Mouse (Mus musculus): ENCODE results near the gene Ano2.

GRCm38 (mm10) chr6:126018411-126018810 lies 328.2 kb downstream of the Ano2 start:
- TF ChIP-seq POLR2A (IDR thresholded peaks at IDR 0.05; ENCODE audit: borderline replicate concordance, extremely low read depth, low read depth, low read length), result no peak
- no peak for TF ChIP-seq CTCF (IDR thresholded peaks at IDR 0.05; ENCODE audit: insufficient read depth, low read length)

All from lung, adult 2 months (tissue).